Mouse (Mus musculus): ENCODE results near the gene Ndc80.
A peak's percentile ranks its signal among the peaks of the same experiment; 100 is the strongest.
"Not testable (repeated sequence)": the region's sequence is repeated elsewhere in the genome, so short reads cannot be mapped to it uniquely, and the experiment has no call there.

Gene Ndc80

GRCm38 (mm10) chr17:71526711-71527564 lies at the start of gene Ndc80:
Gene Ndc80, minus strand, starts transcription at chr17:71526857.
- DNase-seq (ENCODE audit: low spot score in 2 of 2) = peak; percentile 81 to 87

- no peak for DNase-seq (ENCODE audit: low spot score in 2 of 2)
Observed at GRCm38 (mm10) chr17:71561631-71562030, 35.0 kb upstream of the Ndc80 start.

- DNase-seq (ENCODE audit: low spot score in 2 of 2) = no peak
Observed at GRCm38 (mm10) chr17:71552901-71553300, 26.2 kb upstream of the Ndc80 start.

- DNase-seq (ENCODE audit: low spot score in 2 of 2) = peak; percentile 67 to 77
Observed at GRCm38 (mm10) chr17:71551757-71552451, 25.2 kb upstream of the Ndc80 start, which contains the start of gene Spdya. Gene Spdya, plus strand, starts transcription at chr17:71552061.

- no peak for DNase-seq (ENCODE audit: low spot score in 2 of 2)
Observed at GRCm38 (mm10) chr17:71551350-71551749, 24.7 kb upstream of the Ndc80 start.

- DNase-seq (ENCODE audit: low spot score in 2 of 2) = no peak
Observed at GRCm38 (mm10) chr17:71548586-71548985, 21.9 kb upstream of the Ndc80 start.

- DNase-seq (ENCODE audit: low spot score in 2 of 2) = no peak
Observed at GRCm38 (mm10) chr17:71537164-71537563, 10.5 kb upstream of the Ndc80 start.

GRCm38 (mm10) chr17:71535595-71535994 lies 8.9 kb upstream of the Ndc80 start:
- DNase-seq (ENCODE audit: low spot score in 2 of 2) = not testable (repeated sequence)

GRCm38 (mm10) chr17:71528042-71528441 lies 1.4 kb upstream of the Ndc80 start:
- DNase-seq (ENCODE audit: low spot score in 2 of 2) = no peak

- no peak for DNase-seq (ENCODE audit: low spot score in 2 of 2)
Observed at GRCm38 (mm10) chr17:71526302-71526708, 352 bp downstream of the Ndc80 start.

GRCm38 (mm10) chr17:71510297-71510696 lies 16.4 kb downstream of the Ndc80 start:
- no peak for DNase-seq (ENCODE audit: low spot score in 2 of 2)

GRCm38 (mm10) chr17:71506832-71507231 lies 19.8 kb downstream of the Ndc80 start:
- no peak for DNase-seq (ENCODE audit: low spot score in 2 of 2)

GRCm38 (mm10) chr17:71495784-71496183 lies 30.9 kb downstream of the Ndc80 start:
- DNase-seq (ENCODE audit: low spot score in 2 of 2) = no peak

- DNase-seq (ENCODE audit: low spot score in 2 of 2) = no peak
Observed at GRCm38 (mm10) chr17:71491332-71491686, 35.3 kb downstream of the Ndc80 start.

- DNase-seq (ENCODE audit: low spot score in 2 of 2) = no peak
Observed at GRCm38 (mm10) chr17:71490666-71491331, 35.9 kb downstream of the Ndc80 start.

GRCm38 (mm10) chr17:71489703-71490461 lies 36.8 kb downstream of the Ndc80 start:
- no peak for DNase-seq (ENCODE audit: low spot score in 2 of 2)

GRCm38 (mm10) chr17:71486231-71486851 lies 40.3 kb downstream of the Ndc80 start:
- DNase-seq (ENCODE audit: low spot score in 2 of 2) = no peak

- no peak for DNase-seq (ENCODE audit: low spot score in 2 of 2)
Observed at GRCm38 (mm10) chr17:71485791-71486230, 40.8 kb downstream of the Ndc80 start.

- DNase-seq (ENCODE audit: low spot score in 2 of 2) = no peak
Observed at GRCm38 (mm10) chr17:71484711-71485110, 41.9 kb downstream of the Ndc80 start.

GRCm38 (mm10) chr17:71483418-71484060 lies 43.1 kb downstream of the Ndc80 start:
- DNase-seq (ENCODE audit: low spot score in 2 of 2) = no peak

Measured in right cerebral cortex, postnatal 36 days (tissue).